Mouse (Mus musculus) liver, adult 2 months (tissue): ENCODE data around the gene Mis18a. TPM values are rescaled to one million over a fixed set of nuclear protein-coding genes. Genes with fewer than 3 reads are reported as not detected.
A peak's percentile ranks its signal among the peaks of the same experiment; 100 is the strongest.

Source experiments
- DNase-seq: peaks from one replicate; pipeline ENCODE4 v3.0.0-alpha.2; 2011; ENCODE audit warnings: low read depth, low spot score; ENCODE audit errors: extremely low read depth
- H3K27ac ChIP-seq: fragments of 200-500 bp; replicated peaks from 2 replicates; pipeline ENCODE4 v1.5.1; 2012; ENCODE audit warnings: low read depth, mild to moderate bottlenecking, control low read depth, inconsistent platforms, low read length; ENCODE audit not compliant: insufficient read depth
- H3K27me3 ChIP-seq: fragments of 200-500 bp; 2 replicates; pipeline ENCODE4 v1.6.1; 2012; ENCODE audit warnings: mild to moderate bottlenecking, moderate library complexity, low read length, inconsistent platforms; ENCODE audit not compliant: control insufficient read depth, insufficient read depth
- H3K36me3 ChIP-seq: fragments of 200-500 bp; 2 replicates; pipeline ENCODE4 v1.6.1; 2012; ENCODE audit warnings: low read length, inconsistent platforms; ENCODE audit not compliant: control insufficient read depth, insufficient read depth
- H3K4me1 ChIP-seq: fragments of 200-500 bp; 2 replicates; pipeline ENCODE4 v1.6.1; 2011; ENCODE audit warnings: low read length; ENCODE audit not compliant: control insufficient read depth, insufficient read depth
- H3K4me3 ChIP-seq: fragments of 200-500 bp; 2 replicates; pipeline ENCODE4 v1.5.1; 2011; ENCODE audit warnings: low read depth, mild to moderate bottlenecking, control low read depth, low read length, moderate library complexity; ENCODE audit not compliant: insufficient read depth
- H3K79me2 ChIP-seq: fragments of 200-500 bp; 2 replicates; pipeline ENCODE4 v1.6.1; 2012; ENCODE audit warnings: inconsistent platforms, mild to moderate bottlenecking, low read length, moderate library complexity; ENCODE audit not compliant: control insufficient read depth, insufficient read depth
- H3K9ac ChIP-seq: fragments of 200-500 bp; 2 replicates; pipeline ENCODE4 v1.6.1; 2012; ENCODE audit warnings: low read depth, mild to moderate bottlenecking, control low read depth, inconsistent platforms, low read length
- CTCF ChIP-seq: fragments of 200-500 bp; IDR thresholded peaks from 2 replicates; pipeline ENCODE4 v1.5.1; 2011; ENCODE audit warnings: low read depth, low read length, control low read depth
- POLR2A ChIP-seq: fragments of 200-500 bp; IDR thresholded peaks from 2 replicates; pipeline ENCODE4 v1.6.1; 2011; ENCODE audit warnings: low read length, control low read depth; ENCODE audit not compliant: insufficient read depth; ENCODE audit errors: extremely low read depth
- WGBS: fragments of 180-500 bp; shearing (Covaris S2); methylation state at CpG from one replicate; pipeline ENCODE4 v1.1.7; 2018; 5-methylcytosine and 5-hydroxymethylcytosine counted together
- polyA plus RNA-seq: library from polyadenylated mRNA; depleted of rRNA; stranded (reverse); fragments of >200 nt; gene quantifications from 2 replicates; pipeline ENCODE4 v1.2.3, GENCODE M21; 2012
- total RNA-seq: library from RNA; depleted of rRNA; stranded (reverse); fragments of >200 nt; gene quantifications from 2 replicates; pipeline ENCODE4 v1.2.3, GENCODE M21; 2014

Mis18a gene
- total and polyA plus RNA-seq, 2 experiments: 3.1 to 4.3 TPM

GRCm38 (mm10) chr16:90765195-90765877 lies 38.1 kb upstream of the Mis18a start:
- no peak overlapping the region for H3K4me3 ChIP-seq
- H3K4me1 ChIP-seq: no peaks in the 10 kb centered on the region
- no peak overlapping the region for H3K9ac ChIP-seq
- no peaks in the 10 kb centered on the region for H3K79me2 ChIP-seq
- no peaks in the 10 kb centered on the region for H3K27me3 ChIP-seq
- TF ChIP-seq CTCF (no peak), POLR2A (no peak)
- peaks cover 20% of the 10 kb centered on the region for H3K36me3 ChIP-seq
- DNase-seq: no peak
- whole genome bisulfite sequencing: 92% methylated on average over 9 of the region's 9 CpGs
- no peak overlapping the region for H3K27ac ChIP-seq

- 76% methylated on average over 4 of the region's 4 CpGs for WGBS
- Histone ChIP-seq H3K27me3 (no peaks in the 10 kb centered on the region), H3K4me3 (no peak overlapping the region), H3K36me3 (peaks cover 9% of the 10 kb centered on the region; the same call in 1 of the 2 replicates), H3K9ac (no peak overlapping the region), H3K27ac (no peak overlapping the region), H3K4me1 (no peaks in the 10 kb centered on the region), H3K79me2 (no peaks in the 10 kb centered on the region)
- DNase-seq: no peak
- no peak for TF ChIP-seq CTCF
- TF ChIP-seq POLR2A: no peak
These were observed 33.3 kb upstream of the Mis18a start for GRCm38 (mm10) chr16:90760515-90760914.

- H3K4me1 ChIP-seq: no peaks in the 10 kb centered on the region
- no peak overlapping the region for H3K27ac ChIP-seq
- no peaks in the 10 kb centered on the region for H3K27me3 ChIP-seq
- peaks cover 8% of the 10 kb centered on the region; the same call in 1 of the 2 replicates for H3K36me3 ChIP-seq
- WGBS: 79% methylated on average over 3 of the region's 3 CpGs
- TF ChIP-seq CTCF (no peak), POLR2A (no peak)
- H3K79me2 ChIP-seq: no peaks in the 10 kb centered on the region
- H3K9ac ChIP-seq: no peak overlapping the region
- no peak for DNase-seq
- no peak overlapping the region for H3K4me3 ChIP-seq
These were observed 32.1 kb upstream of the Mis18a start for GRCm38 (mm10) chr16:90759335-90759734.

GRCm38 (mm10) chr16:90753386-90753941 lies 26.3 kb upstream of the Mis18a start:
- no peak for DNase-seq
- H3K9ac ChIP-seq: no peak overlapping the region

GRCm38 (mm10) chr16:90748169-90748568 lies 21.0 kb upstream of the Mis18a start:
- TF ChIP-seq CTCF (no peak), POLR2A (no peak)
- H3K27ac ChIP-seq: no peak overlapping the region
- no peak overlapping the region for H3K4me3 ChIP-seq
- no peak for DNase-seq
- H3K27me3 ChIP-seq: no peaks in the 10 kb centered on the region
- 92% methylated on average over 7 of the region's 7 CpGs for WGBS
- H3K4me1 ChIP-seq: peaks cover 3% of the 10 kb centered on the region; the same call in 1 of the 2 replicates
- peaks cover 4% of the 10 kb centered on the region for H3K36me3 ChIP-seq
- no peaks in the 10 kb centered on the region for H3K79me2 ChIP-seq
- H3K9ac ChIP-seq: no peak overlapping the region

More at GRCm38 (mm10) chr16:90753386-90753941, 26.3 kb upstream of the Mis18a start:
- Histone ChIP-seq H3K79me2 (no peaks in the 10 kb centered on the region), H3K36me3 (peaks cover 7% of the 10 kb centered on the region; the same call in 1 of the 2 replicates), H3K27me3 (no peaks in the 10 kb centered on the region), H3K4me3 (no peak overlapping the region), H3K27ac (no peak overlapping the region), H3K4me1 (no peaks in the 10 kb centered on the region)
- TF ChIP-seq POLR2A (no peak), CTCF (no peak)
- WGBS: 88% methylated on average over 13 of the region's 13 CpGs

- Histone ChIP-seq H3K27ac (peak overlapping the region; percentile 8; the same call in 1 of the 2 replicates), H3K36me3 (peaks cover 4% of the 10 kb centered on the region), H3K27me3 (no peaks in the 10 kb centered on the region), H3K9ac (no peak overlapping the region), H3K4me1 (peaks cover 3% of the 10 kb centered on the region; the same call in 1 of the 2 replicates), H3K79me2 (no peaks in the 10 kb centered on the region), H3K4me3 (no peak overlapping the region)
- no peak for TF ChIP-seq CTCF
- TF ChIP-seq POLR2A: no peak
- WGBS: 78% methylated on average over 6 of the region's 6 CpGs
- DNase-seq: no peak
These were observed 19.9 kb upstream of the Mis18a start for GRCm38 (mm10) chr16:90747143-90747542.
